Mouse (Mus musculus): Measurements from ENCODE around the gene Lancl3. TPM values are rescaled to one million over a fixed set of nuclear protein-coding genes. Genes with fewer than 3 reads are reported as not detected.

The Lancl3 gene
- 0.23 TPM for polyA plus RNA-seq (2017; shearing (Covaris generic))

DNA sequence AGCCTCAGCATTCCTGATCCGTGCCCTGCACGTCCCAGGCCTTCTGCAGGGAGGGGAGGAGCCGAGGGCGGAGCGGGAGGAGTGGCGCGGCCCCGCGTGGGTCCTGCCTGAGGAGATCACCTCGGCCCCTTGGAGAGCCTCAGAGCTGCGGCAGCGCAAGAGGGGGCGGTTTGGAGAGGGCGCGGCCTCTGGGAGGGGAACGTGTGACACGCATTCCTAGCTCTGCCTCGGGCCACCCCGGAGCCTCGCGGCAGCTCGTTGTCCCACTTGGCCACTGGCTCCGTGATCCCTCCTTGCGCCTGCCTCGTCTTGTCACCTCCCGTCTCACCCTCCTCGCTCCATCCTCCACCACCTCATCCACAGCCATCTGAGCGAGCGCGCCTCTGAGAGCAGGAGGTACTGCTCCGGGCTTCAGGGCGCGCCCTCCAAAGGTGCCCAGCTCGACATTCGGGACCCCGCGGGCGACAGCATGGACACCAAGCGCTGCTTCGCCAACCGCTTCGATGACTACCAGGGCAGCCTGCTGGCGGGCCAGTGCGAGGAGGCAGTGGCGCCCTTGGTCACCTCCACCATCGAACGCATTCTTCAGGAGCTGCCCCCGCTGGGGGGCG is at the start of gene Lancl3:
Gene Lancl3 (plus strand): TSS at position 142 of the 611 bp plus-strand sequence.

DNA sequence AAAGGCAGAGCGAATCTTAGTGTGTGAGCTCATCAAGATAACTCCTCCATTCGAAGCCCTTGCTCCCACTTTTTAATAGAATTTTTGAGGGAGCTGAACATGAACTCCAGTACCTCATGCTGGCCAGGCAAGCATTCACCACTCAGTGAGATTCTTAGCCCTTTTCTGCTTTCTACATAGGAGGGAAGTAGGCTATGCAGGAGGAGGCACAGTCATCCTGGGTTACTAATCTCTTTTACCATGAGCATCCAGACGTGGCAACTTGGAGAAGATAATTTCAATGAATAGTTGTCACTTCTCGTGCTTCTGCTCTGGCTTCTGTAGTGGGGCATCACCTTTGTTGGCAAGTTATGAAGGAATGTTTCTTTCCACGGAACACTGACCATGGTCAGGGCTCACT is 57.1 kb downstream of the Lancl3 start, which contains the start of gene Gm14862:
Gene Gm14862 (minus strand): TSS at position 134 of the 400 bp plus-strand sequence.

DNA sequence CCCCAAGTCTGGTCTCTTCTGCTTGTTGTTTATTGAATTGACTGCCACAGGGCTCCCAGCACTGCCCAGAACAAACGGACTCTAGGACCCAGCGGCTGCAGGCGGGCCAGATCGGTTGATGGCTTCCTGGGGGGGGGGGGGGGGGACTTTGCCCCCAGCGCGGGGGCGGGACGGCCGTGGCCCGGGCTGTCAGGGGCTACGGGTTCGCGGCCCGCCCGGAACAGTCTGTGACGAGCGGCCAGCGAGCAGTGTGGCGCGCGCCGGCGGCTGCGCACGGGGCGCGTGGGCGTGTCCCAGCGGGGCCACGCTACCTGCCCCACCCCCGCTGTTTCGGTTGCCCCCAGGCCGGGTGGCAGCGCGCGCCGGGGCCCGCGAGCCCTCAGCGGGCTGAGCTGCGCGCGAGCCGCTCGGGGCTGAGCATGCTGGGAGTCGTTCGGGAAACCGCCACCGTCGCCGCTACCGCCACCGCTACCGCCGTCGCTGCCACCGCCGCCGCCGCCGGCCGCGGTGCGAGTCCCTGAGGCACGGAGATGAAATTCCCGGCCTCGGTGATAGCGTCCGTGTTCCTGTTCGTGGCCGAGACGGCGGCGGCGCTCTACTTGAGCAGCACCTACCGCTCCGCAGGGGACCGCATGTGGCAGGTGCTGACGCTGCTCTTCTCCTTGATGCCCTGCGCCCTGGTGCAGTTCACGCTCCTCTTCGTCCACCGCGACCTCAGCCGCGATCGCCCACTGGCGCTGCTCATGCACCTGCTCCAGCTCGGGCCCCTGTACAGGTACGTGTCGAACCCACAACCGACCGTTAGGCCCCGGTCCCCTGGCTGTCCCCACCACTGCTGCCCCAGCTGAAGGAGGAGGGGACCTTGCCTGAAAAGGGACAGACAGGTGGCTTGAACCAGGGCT is 73.0 kb downstream of the Lancl3 start, which contains the start of gene Xk:
Gene Xk (plus strand): TSS at position 297 of the 902 bp plus-strand sequence.

DNA sequence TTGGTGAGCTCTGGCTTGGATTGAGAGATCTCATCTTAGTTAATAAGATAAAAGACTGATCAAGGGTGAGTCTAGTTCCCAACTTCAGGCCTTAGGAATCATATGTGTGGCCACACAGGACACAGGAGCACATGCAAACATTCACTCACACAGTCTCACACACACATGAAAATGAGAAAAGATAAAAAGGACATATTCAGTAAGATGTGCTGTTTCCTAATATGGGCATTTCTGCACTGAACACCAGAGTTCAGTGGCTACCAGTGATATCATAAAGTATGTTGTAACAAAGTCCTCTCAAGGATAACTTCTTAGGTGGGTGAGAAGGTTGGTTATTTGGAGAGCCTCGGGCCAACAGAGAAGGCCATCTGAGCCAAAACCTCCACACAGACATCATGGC is 83.8 kb downstream of the Lancl3 start, which contains the start of gene H2al1m:
Gene H2al1m (plus strand): TSS at position 301 of the 400 bp plus-strand sequence.

Other genes with a start within 250 kb of the Lancl3 start
- gene Fthl17b, start 236.9 kb upstream of the Lancl3 start, polyA plus RNA-seq (2017; shearing (Covaris generic)): not detected
- not detected for gene Fthl17c, start 223.3 kb upstream of the Lancl3 start, polyA plus RNA-seq (2017; shearing (Covaris generic))
- gene Fthl17d, start 213.1 kb upstream of the Lancl3 start, polyA plus RNA-seq (2017; shearing (Covaris generic)): not detected
- gene Fthl17e, start 166.4 kb upstream of the Lancl3 start, polyA plus RNA-seq (2017; shearing (Covaris generic)): not detected
- not detected for gene Fthl17f, start 136.9 kb upstream of the Lancl3 start, polyA plus RNA-seq (2017; shearing (Covaris generic))
- gene 4930402K13Rik, start 95.3 kb upstream of the Lancl3 start, polyA plus RNA-seq (2017; shearing (Covaris generic)): not detected
- gene Gm14862, start 57.0 kb downstream of the Lancl3 start, polyA plus RNA-seq (2017; shearing (Covaris generic)): 0.31 TPM
- gene Xk, start 72.9 kb downstream of the Lancl3 start, polyA plus RNA-seq (2017; shearing (Covaris generic)): 2.4 TPM
- gene H2al1m, start 83.9 kb downstream of the Lancl3 start, polyA plus RNA-seq (2017; shearing (Covaris generic)): not detected
- 0.71 TPM for gene H2al1k, start 150.7 kb downstream of the Lancl3 start, polyA plus RNA-seq (2017; shearing (Covaris generic))